Comparison of ENCODE assay signal across 8 mouse cellular contexts in the genomic region with DNA sequence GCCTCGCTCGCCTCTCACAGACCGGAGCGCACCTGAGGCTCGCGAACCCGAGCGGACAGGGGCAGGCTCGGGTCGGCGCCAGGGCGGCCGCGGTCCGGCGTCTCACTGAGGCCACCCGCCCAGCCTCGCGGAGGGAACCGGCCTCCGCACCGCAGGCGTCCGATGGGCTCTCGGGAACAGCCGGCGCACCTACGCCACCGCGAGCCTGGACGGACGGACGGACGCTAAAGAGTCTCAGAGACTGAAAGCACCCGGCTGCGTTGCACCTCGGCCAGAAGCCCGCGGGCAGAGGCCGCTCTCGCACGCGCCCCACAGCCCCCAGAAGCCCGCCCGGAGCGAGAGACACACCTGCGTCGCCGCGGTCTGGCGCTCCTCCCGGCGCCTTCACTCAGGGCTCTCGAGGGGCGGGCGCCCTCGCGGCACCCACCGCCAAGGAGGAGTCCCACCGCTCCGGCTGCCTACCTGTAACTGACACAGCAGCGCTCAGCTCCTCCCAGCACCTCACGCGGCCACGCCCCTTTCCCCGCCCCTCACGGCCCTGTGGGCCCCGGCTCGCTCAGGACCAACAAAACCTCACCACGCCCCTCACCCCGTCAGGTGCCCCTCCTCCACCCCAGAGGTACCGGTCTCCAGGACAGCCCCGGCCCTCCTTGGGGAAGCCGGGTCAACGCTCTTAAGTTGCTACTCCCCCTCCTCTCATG. TPM values are rescaled to one million over a fixed set of nuclear protein-coding genes. Genes with fewer than 3 reads are reported as not detected.
DNase-seq lines count a peak whose midpoint lies in the region; ATAC-seq and TF ChIP-seq lines count a peak whose summit lies in the region.

A gene (minus strand): TSS at position 470 of the 701 bp plus-strand sequence.

- H3K79me2 ChIP-seq in macrophage (ENCODE audit: inconsistent target): no peaks in the 10 kb centered on the region

- H3K27ac ChIP-seq in forebrain, embryonic 16.5 days (ENCODE audit: low read length): no peak within 1 kb of the TSS
- no peak within 1 kb of the TSS for H3K27ac ChIP-seq in hindbrain, embryonic 11.5 days (ENCODE audit: low read depth, low read length)
- H3K27ac ChIP-seq in left cerebral cortex, adult 2 months: no peak within 1 kb of the TSS
- H3K27ac ChIP-seq in macrophage: no peak within 1 kb of the TSS

- H3K4me1 ChIP-seq in forebrain, embryonic 16.5 days (replicated peaks; ENCODE audit: control insufficient read depth, insufficient read depth, low read length): peaks cover 9% of the 10 kb centered on the region
- no peaks in the 10 kb centered on the region for H3K4me1 ChIP-seq in hindbrain, embryonic 11.5 days (replicated peaks; ENCODE audit: control insufficient read depth, insufficient read depth, low read length)

- TF ChIP-seq CTCF in left cerebral cortex, adult 2 months (IDR thresholded peaks at IDR 0.05): no peak

- 0 out of 2 replicates have a peak, but pooled peaks cover 2% of the 10 kb centered on the region for H3K27me3 ChIP-seq in forebrain, embryonic 16.5 days (replicated peaks; ENCODE audit: control insufficient read depth, insufficient read depth, low read length)
- peaks cover 5% of the 10 kb centered on the region for H3K27me3 ChIP-seq in hindbrain, embryonic 11.5 days (ENCODE audit: control insufficient read depth, insufficient read depth, low read length)

- DNase-seq in Muller cell, postnatal 12 days (ENCODE audit: inconsistent ontology term): peak; percentile 74
- DNase-seq in cerebellum, adult 18-20 months: peak; percentile 11 to 24
- peak; percentile 79 for DNase-seq in hindbrain, embryonic 11.5 days (ENCODE audit: low spot score)
- DNase-seq in left cerebral cortex, adult 2 months (ENCODE audit: extremely low spot score in 1 of 2, low spot score in 2 of 2): peak; percentile 13 to 21
- DNase-seq in right cerebral cortex, adult 18-20 months: peak; percentile 10
- DNase-seq in urinary bladder, postnatal 25 days (ENCODE audit: low spot score): peak; percentile 88

- peak within 1 kb of the TSS; percentile 62 for H3K4me3 ChIP-seq in forebrain, embryonic 16.5 days (replicated peaks; ENCODE audit: low read length)
- H3K4me3 ChIP-seq in hindbrain, embryonic 11.5 days (ENCODE audit: low read depth, low read length): peak within 1 kb of the TSS; percentile 67
- H3K4me3 ChIP-seq in left cerebral cortex, adult 2 months: peak within 1 kb of the TSS; percentile 59
- peak within 1 kb of the TSS; percentile 3; the same call in 1 of the 2 replicates for H3K4me3 ChIP-seq in macrophage (ENCODE audit: inconsistent target)

- H3K4me2 ChIP-seq in forebrain, embryonic 16.5 days (ENCODE audit: low read length): peak within 1 kb of the TSS; percentile 97
- H3K4me2 ChIP-seq in hindbrain, embryonic 11.5 days (replicated peaks; ENCODE audit: low read depth, low read length): peak within 1 kb of the TSS; percentile 97

- peak; percentile 98 for ATAC-seq in forebrain, embryonic 16.5 days
- peak; percentile 97 for ATAC-seq in hindbrain, embryonic 11.5 days (ENCODE audit: low FRiP score)

- peak within 1 kb of the TSS; percentile 56 for H3K9ac ChIP-seq in forebrain, embryonic 16.5 days (replicated peaks; ENCODE audit: low read depth, low read length)
- peak within 1 kb of the TSS; percentile 46 for H3K9ac ChIP-seq in hindbrain, embryonic 11.5 days (ENCODE audit: low read depth, low read length)

- under 1% methylated on average over 72 of the region's 75 CpGs for WGBS in forebrain, embryonic 16.5 days
- under 1% methylated on average over 61 of the region's 75 CpGs for WGBS in hindbrain, embryonic 11.5 days
- WGBS in macrophage (ENCODE audit: missing documents): 2% methylated on average over 71 of the region's 75 CpGs

- no peaks in the 10 kb centered on the region for H3K36me3 ChIP-seq in forebrain, embryonic 16.5 days (ENCODE audit: control insufficient read depth, insufficient read depth)
- no peaks in the 10 kb centered on the region for H3K36me3 ChIP-seq in hindbrain, embryonic 11.5 days (ENCODE audit: control insufficient read depth, insufficient read depth, low read length)
- no peaks in the 10 kb centered on the region for H3K36me3 ChIP-seq in macrophage (ENCODE audit: inconsistent target)

- no peaks in the 10 kb centered on the region for H3K9me3 ChIP-seq in forebrain, embryonic 16.5 days (ENCODE audit: control insufficient read depth, low read length)
- H3K9me3 ChIP-seq in hindbrain, embryonic 11.5 days (ENCODE audit: control insufficient read depth, low read length): no peaks in the 10 kb centered on the region

- intact Hi-C loops in left cerebral cortex, adult 2 months (cut with DNase I): no loop called here

RNA-seq across cellular contexts. Expression of the gene that starts here (rescaled TPM):
- 0.11 and 0.22 TPM in 2 replicates for polyA plus RNA-seq in forebrain, embryonic 16.5 days (2015; fragmentation: Nextera tagmentation; extraction: Ambion mirVana)
- 0.07 and 0.52 TPM in 2 replicates for polyA plus RNA-seq in hindbrain, embryonic 11.5 days (2014; fragmentation: Nextera tagmentation; extraction: Ambion mirVana)
- under 1 TPM; 0.19 to 0.23 TPM for total RNA-seq in left cerebral cortex, adult 2 months (2021)
- not detected for total RNA-seq in macrophage (2018; cell fraction: chromatin; rRNA removed)
- total RNA-seq in macrophage (2018; cell fraction: cytosol; rRNA removed): not detected
- not detected for total RNA-seq in macrophage (2018; cell fraction: nucleus; rRNA removed)
- polyA plus RNA-seq in macrophage (2018): not detected in 3 replicates

Comparison
In these comparisons a context has a peak if more than half of its experiments do, and no peak if none do; other contexts are left out.
1. Peak in ATAC-seq, H3K4me3 ChIP-seq, H3K9ac ChIP-seq and H3K4me2 ChIP-seq in forebrain, embryonic 16.5 days; RNA of the gene not detected or under 1 TPM.
2. Peak in DNase-seq, ATAC-seq, H3K4me3 ChIP-seq, H3K9ac ChIP-seq and H3K4me2 ChIP-seq in hindbrain, embryonic 11.5 days; RNA of the gene not detected or under 1 TPM.
3. Peak in DNase-seq and H3K4me3 ChIP-seq in left cerebral cortex, adult 2 months; RNA of the gene not detected or under 1 TPM.
4. DNase-seq: peak in every context shown above with its lines; median percentile 88 in urinary bladder, postnatal 25 days; 79 in hindbrain, embryonic 11.5 days; 74 in Muller cell, postnatal 12 days; 18 in cerebellum, adult 18-20 months; 17 in left cerebral cortex, adult 2 months; 10 in right cerebral cortex, adult 18-20 months.
5. H3K4me3 ChIP-seq: peak in every context shown above with its lines; median percentile 67 in hindbrain, embryonic 11.5 days; 62 in forebrain, embryonic 16.5 days; 59 in left cerebral cortex, adult 2 months; 3 in macrophage.